Mouse (Mus musculus) MEL (cell line): ENCODE data around the gene Hdac11.

Experiments used
- GATA1 ChIP-seq: IDR thresholded peaks from 2 replicates; pipeline ENCODE4 v1.6.1; 2011; ENCODE audit warnings: low read depth, low read length, improper control_type of control experiment
- MAX ChIP-seq: IDR thresholded peaks from 2 replicates; pipeline ENCODE4 v1.6.1; 2011; ENCODE audit warnings: low read length, improper control_type of control experiment
- POLR2A ChIP-seq, 2 experiments: IDR thresholded peaks; 2 replicates each; pipeline ENCODE4 v1.6.1; 2011 to 2012; ENCODE audit warnings: low read length in 2 of 2, mild to moderate bottlenecking in 2 of 2, control low read depth in 1 of 2, improper control_type of control experiment in 1 of 2, low read depth in 1 of 2, moderate library complexity in 1 of 2; ENCODE audit not compliant: control insufficient read depth in 1 of 2, insufficient read depth in 1 of 2, poor library complexity in 1 of 2

- TF ChIP-seq GATA1 (no peak), MAX (no peak), POLR2A (IDR thresholded peaks at IDR 0.05; ENCODE audit: control insufficient read depth in 1 of 2, insufficient read depth in 1 of 2, low read depth in 1 of 2, low read length in 2 of 2, poor library complexity in 1 of 2) (no peak)
Measured at GRCm38 (mm10) chr6:91220062-91220461, 63.6 kb downstream of the Hdac11 start.
